Mouse (Mus musculus): ENCODE measurements around the gene Swsap1. TPM values are rescaled to one million over a fixed set of nuclear protein-coding genes. Genes with fewer than 3 reads are reported as not detected.

Gene Swsap1
- polyA plus RNA-seq, 1 experiment: 8.9 TPM

- H3K4me2 ChIP-seq (ENCODE audit: low read depth): peak overlapping the region; percentile 86
- H3K36me3 ChIP-seq (ENCODE audit: control insufficient read depth, insufficient read depth): peaks cover 12% of the 10 kb centered on the region
- peak overlapping the region; percentile 39 for H3ac ChIP-seq (ENCODE audit: control insufficient read depth, insufficient read length)
These were observed 47.6 kb downstream of the Swsap1 start for GRCm38 (mm10) chr9:22003163-22003554.

GRCm38 (mm10) chr9:22004546-22004945, 49.0 kb downstream of the Swsap1 start:
- H3K4me2 ChIP-seq (ENCODE audit: low read depth): no peak overlapping the region
- TF ChIP-seq TCF12 (IDR thresholded peaks at IDR 0.05; ENCODE audit: insufficient read depth, poor library complexity, severe bottlenecking) (no peak), POLR2AphosphoS2 (IDR thresholded peaks at IDR 0.05; ENCODE audit: insufficient read length, low read depth) (no peak), CEBPB (IDR thresholded peaks at IDR 0.05; ENCODE audit: insufficient read depth, poor library complexity, severe bottlenecking) (no peak), SRF (IDR thresholded peaks at IDR 0.05; ENCODE audit: control insufficient read depth, insufficient read length, low read depth) (no peak), REST (IDR thresholded peaks at IDR 0.05; ENCODE audit: insufficient read depth, insufficient read length) (no peak), POLR2A (IDR thresholded peaks at IDR 0.05; ENCODE audit: insufficient read length, low read depth) (no peak), E2F4 (IDR thresholded peaks at IDR 0.05; ENCODE audit: insufficient read depth) (no peak), TCF3 (IDR thresholded peaks at IDR 0.05; ENCODE audit: insufficient read length, low read depth) (no peak), USF1 (IDR thresholded peaks at IDR 0.05; ENCODE audit: low read depth) (no peak), MYOD1 (IDR thresholded peaks at IDR 0.05; ENCODE audit: control insufficient read depth in 1 of 3, insufficient read length in 2 of 3, low read depth in 2 of 3) (no peak), MAX (IDR thresholded peaks at IDR 0.05; ENCODE audit: low read depth) (no peak)
- peaks cover 8% of the 10 kb centered on the region for H3K79me2 ChIP-seq (ENCODE audit: control insufficient read depth, insufficient read depth)
- H3K36me3 ChIP-seq (ENCODE audit: control insufficient read depth, insufficient read depth): peaks cover 12% of the 10 kb centered on the region
- H3K4me3 ChIP-seq: peak overlapping the region; percentile 70
- no peaks in the 10 kb centered on the region for H3K27me3 ChIP-seq (ENCODE audit: control insufficient read depth, insufficient read depth, insufficient read length)
- no peak overlapping the region for H3ac ChIP-seq (ENCODE audit: control insufficient read depth, insufficient read length)

More at GRCm38 (mm10) chr9:22003163-22003554, 47.6 kb downstream of the Swsap1 start:
- H3K4me3 ChIP-seq: peak overlapping the region; percentile 70
- TF ChIP-seq TCF12 (IDR thresholded peaks at IDR 0.05; ENCODE audit: insufficient read depth, poor library complexity, severe bottlenecking) (no peak), REST (IDR thresholded peaks at IDR 0.05; ENCODE audit: insufficient read depth, insufficient read length) (no peak), CEBPB (IDR thresholded peaks at IDR 0.05; ENCODE audit: insufficient read depth, poor library complexity, severe bottlenecking) (no peak), E2F4 (IDR thresholded peaks at IDR 0.05; ENCODE audit: insufficient read depth) (no peak), MYOG (IDR thresholded peaks at IDR 0.05; ENCODE audit: control insufficient read depth in 1 of 3, insufficient read depth in 1 of 3, insufficient read length in 2 of 3, low read depth in 2 of 3) (no peak), USF1 (IDR thresholded peaks at IDR 0.05; ENCODE audit: low read depth) (no peak), MAX (IDR thresholded peaks at IDR 0.05; ENCODE audit: low read depth) (no peak), TCF3 (IDR thresholded peaks at IDR 0.05; ENCODE audit: insufficient read length, low read depth) (no peak), POLR2A (IDR thresholded peaks at IDR 0.05; ENCODE audit: insufficient read length, low read depth) (no peak)
- no peaks in the 10 kb centered on the region for H3K27me3 ChIP-seq (ENCODE audit: control insufficient read depth, insufficient read depth, insufficient read length)
- peaks cover 8% of the 10 kb centered on the region for H3K79me2 ChIP-seq (ENCODE audit: control insufficient read depth, insufficient read depth)

Other genes with a start within 250 kb of the Swsap1 start
- gene Ldlr, start 232.3 kb upstream of the Swsap1 start, polyA plus RNA-seq (2012; fragmentation: generic; extraction: Trizol): 106 TPM
- gene Spc24, start 195.5 kb upstream of the Swsap1 start, polyA plus RNA-seq (2012; fragmentation: generic; extraction: Trizol): 31.0 TPM
- gene Kank2, start 157.0 kb upstream of the Swsap1 start, polyA plus RNA-seq (2012; fragmentation: generic; extraction: Trizol): 49.4 TPM
- not detected for gene Angptl8, start 120.2 kb upstream of the Swsap1 start, polyA plus RNA-seq (2012; fragmentation: generic; extraction: Trizol)
- gene Dock6, start 103.1 kb upstream of the Swsap1 start, polyA plus RNA-seq (2012; fragmentation: generic; extraction: Trizol): 20.3 TPM
- gene Rab3d, start 37.6 kb upstream of the Swsap1 start, polyA plus RNA-seq (2012; fragmentation: generic; extraction: Trizol): 24.1 TPM
- gene Ccdc159, start 28.3 kb upstream of the Swsap1 start, polyA plus RNA-seq (2012; fragmentation: generic; extraction: Trizol): 2.5 TPM
- gene Tmem205, start 28.2 kb upstream of the Swsap1 start, polyA plus RNA-seq (2012; fragmentation: generic; extraction: Trizol): 55.1 TPM
- gene Plppr2, start 18.7 kb upstream of the Swsap1 start, polyA plus RNA-seq (2012; fragmentation: generic; extraction: Trizol): 21.5 TPM
- 3.2 TPM for gene Epor, start 7.8 kb downstream of the Swsap1 start, polyA plus RNA-seq (2012; fragmentation: generic; extraction: Trizol)
- 11.2 TPM for gene Rgl3, start 33.7 kb downstream of the Swsap1 start, polyA plus RNA-seq (2012; fragmentation: generic; extraction: Trizol)
- gene Ccdc151, start 46.9 kb downstream of the Swsap1 start, polyA plus RNA-seq (2012; fragmentation: generic; extraction: Trizol): 0.13 TPM
- 127 TPM for gene Prkcsh, start 47.1 kb downstream of the Swsap1 start, polyA plus RNA-seq (2012; fragmentation: generic; extraction: Trizol)
- gene Elavl3, start 96.3 kb downstream of the Swsap1 start, polyA plus RNA-seq (2012; fragmentation: generic; extraction: Trizol): 0.06 TPM
- not detected for gene Gm49318, start 115.5 kb downstream of the Swsap1 start, polyA plus RNA-seq (2012; fragmentation: generic; extraction: Trizol)
- gene Zfp653, start 115.6 kb downstream of the Swsap1 start, polyA plus RNA-seq (2012; fragmentation: generic; extraction: Trizol): 8.3 TPM
- 37.0 TPM for gene Ecsit, start 129.7 kb downstream of the Swsap1 start, polyA plus RNA-seq (2012; fragmentation: generic; extraction: Trizol)
- 7.1 TPM for gene Cnn1, start 143.5 kb downstream of the Swsap1 start, polyA plus RNA-seq (2012; fragmentation: generic; extraction: Trizol)
- gene Elof1, start 161.4 kb downstream of the Swsap1 start, polyA plus RNA-seq (2012; fragmentation: generic; extraction: Trizol): 95.3 TPM
- gene Acp5, start 180.0 kb downstream of the Swsap1 start, polyA plus RNA-seq (2012; fragmentation: generic; extraction: Trizol): 0.16 TPM
- 48.5 TPM for gene Pigyl, start 201.1 kb downstream of the Swsap1 start, polyA plus RNA-seq (2012; fragmentation: generic; extraction: Trizol)
- not detected for gene Zfp872, start 232.3 kb downstream of the Swsap1 start, polyA plus RNA-seq (2012; fragmentation: generic; extraction: Trizol)

Measured in myocyte (in vitro differentiated cells).